Mouse (Mus musculus) ES-E14 (cell line): ENCODE measurements at regions not wholly inside any gene's neighbourhood (a gene's known extent, or its start where the extent isn't known, plus 50 kb on each side); places are given as distances from the start of the nearest gene placed in this dataset.

Experiments
- DNase-seq: peaks from one replicate; pipeline ENCODE4 v3.0.0-alpha.2; 2013; ENCODE audit warnings: low read depth, low spot score
- H3K27ac ChIP-seq: 2 replicates; pipeline ENCODE4 v1.5.1; 2012; ENCODE audit warnings: low read depth, mild to moderate bottlenecking, low read length, moderate library complexity, mixed read lengths; ENCODE audit not compliant: poor library complexity, insufficient read depth, severe bottlenecking
- H3K36me3 ChIP-seq: 2 replicates; pipeline ENCODE4 v1.6.1; 2012; ENCODE audit warnings: mild to moderate bottlenecking, low read length, moderate library complexity, mixed read lengths; ENCODE audit not compliant: control insufficient read depth, poor library complexity, insufficient read depth, severe bottlenecking
- H3K4me1 ChIP-seq, 2 experiments: fragments of 150-350 bp in 1 of 2; sonication (generic) in 1 of 2; 2 replicates each; pipeline ENCODE4 v1.6.1; 2012; ENCODE audit warnings: low read length in 2 of 2, mild to moderate bottlenecking in 1 of 2, mixed read lengths in 1 of 2; ENCODE audit not compliant: control insufficient read depth in 2 of 2, insufficient read depth in 2 of 2, poor library complexity in 1 of 2
- H3K4me3 ChIP-seq, 2 experiments: fragments of 150-350 bp in 1 of 2; sonication (generic) in 1 of 2; 2 replicates each; pipeline ENCODE4 v1.5.1; 2012; ENCODE audit warnings: low read length in 2 of 2, low read depth in 1 of 2, mild to moderate bottlenecking in 1 of 2, mixed read lengths in 1 of 2; ENCODE audit not compliant: insufficient read depth in 1 of 2, poor library complexity in 1 of 2, severe bottlenecking in 1 of 2
- H3K9ac ChIP-seq: 2 replicates; pipeline ENCODE4 v1.6.1; 2012; ENCODE audit warnings: low read depth, mild to moderate bottlenecking, low read length, mixed read lengths; ENCODE audit not compliant: poor library complexity, insufficient read depth, severe bottlenecking
- H3K9me3 ChIP-seq: fragments of 150-350 bp; sonication (generic); 2 replicates; pipeline ENCODE4 v1.6.1; 2012; ENCODE audit warnings: low read depth, mild to moderate bottlenecking, low read length; ENCODE audit not compliant: control insufficient read depth, insufficient read depth
- CHD2 ChIP-seq: IDR thresholded peaks from 2 replicates; pipeline ENCODE4 v1.6.1; 2014; ENCODE audit warnings: mild to moderate bottlenecking, low read depth, low read length, inconsistent platforms
- HCFC1 ChIP-seq: IDR thresholded peaks from 2 replicates; pipeline ENCODE4 v1.6.1; 2012; ENCODE audit warnings: low read length, inconsistent platforms, borderline replicate concordance; ENCODE audit not compliant: insufficient read depth
- MAFK ChIP-seq: IDR thresholded peaks from 2 replicates; pipeline ENCODE4 v1.6.1; 2014; ENCODE audit warnings: mild to moderate bottlenecking, low read depth, low read length, inconsistent platforms; ENCODE audit not compliant: insufficient read depth
- ZC3H11A ChIP-seq: IDR thresholded peaks from 2 replicates; pipeline ENCODE4 v1.6.1; 2012; ENCODE audit warnings: low read depth, mild to moderate bottlenecking, inconsistent platforms, low read length, borderline replicate concordance
- ZNF384 ChIP-seq: IDR thresholded peaks from 2 replicates; pipeline ENCODE4 v1.6.1; 2012; ENCODE audit warnings: low read depth, low read length, inconsistent platforms
- in situ Hi-C, 2 experiments: fragments of 600-800 bp; cut with MboI; formaldehyde crosslinking; loops; one replicate each; pipeline ENCODE4 v1.15.1; 2025; ENCODE audit warnings: low sequenced_read_pairs in 2 of 2, inconsistent platforms in 1 of 2; ENCODE audit not compliant: unreplicated experiment in 2 of 2

GRCm38 (mm10) chr17:47249176-47249575, 119.5 kb upstream of the Mrps10 start:
- in situ Hi-C loops, result no loop called here
- Histone ChIP-seq H3K27ac (no peak overlapping the region), H3K4me3 (no peak overlapping the region), H3K4me1 (no peaks in the 10 kb centered on the region), H3K9ac (no peak overlapping the region; the same call in 1 of the 2 replicates), H3K36me3 (no peaks in the 10 kb centered on the region; the same call in 1 of the 2 replicates), H3K9me3 (no peaks in the 10 kb centered on the region)
- TF ChIP-seq HCFC1 (no peak), ZNF384 (no peak), ZC3H11A (no peak), CHD2 (no peak), MAFK (no peak)
- no peak for DNase-seq

GRCm38 (mm10) chr17:47248053-47248452, 120.6 kb upstream of the Mrps10 start:
- H3K27ac ChIP-seq, result no peak overlapping the region
- H3K9ac ChIP-seq, result no peak overlapping the region
- no peak for TF ChIP-seq ZNF384
- TF ChIP-seq HCFC1, result no peak
- no peak for TF ChIP-seq CHD2
- no peak for TF ChIP-seq MAFK
- no peak for TF ChIP-seq ZC3H11A
- no peaks in the 10 kb centered on the region; the same call in 1 of the 2 replicates for H3K36me3 ChIP-seq
- in situ Hi-C loops, result no loop called here
- no peak overlapping the region for H3K4me3 ChIP-seq
- H3K9me3 ChIP-seq, result no peaks in the 10 kb centered on the region
- H3K4me1 ChIP-seq, result no peaks in the 10 kb centered on the region
- no peak for DNase-seq

- TF ChIP-seq MAFK, result no peak
- TF ChIP-seq ZC3H11A, result no peak
- no peak for TF ChIP-seq CHD2
- no peak for TF ChIP-seq ZNF384
- TF ChIP-seq HCFC1, result no peak
- Histone ChIP-seq H3K36me3 (no peaks in the 10 kb centered on the region; the same call in 1 of the 2 replicates), H3K4me3 (no peak overlapping the region), H3K4me1 (no peaks in the 10 kb centered on the region), H3K9me3 (no peaks in the 10 kb centered on the region), H3K9ac (no peak overlapping the region), H3K27ac (no peak overlapping the region)
- DNase-seq, result no peak
- in situ Hi-C loops, result no loop called here
Observed at GRCm38 (mm10) chr17:47247516-47247915, 121.2 kb upstream of the Mrps10 start.

GRCm38 (mm10) chr17:47246605-47247004, 122.1 kb upstream of the Mrps10 start:
- Histone ChIP-seq H3K4me1 (no peaks in the 10 kb centered on the region), H3K36me3 (no peaks in the 10 kb centered on the region; the same call in 1 of the 2 replicates), H3K4me3 (no peak overlapping the region), H3K9me3 (no peaks in the 10 kb centered on the region), H3K27ac (no peak overlapping the region), H3K9ac (no peak overlapping the region)
- TF ChIP-seq CHD2, result no peak
- TF ChIP-seq HCFC1, result no peak
- TF ChIP-seq MAFK, result no peak
- TF ChIP-seq ZNF384, result no peak
- no peak for TF ChIP-seq ZC3H11A
- no peak for DNase-seq
- in situ Hi-C loops, result no loop called here

- Histone ChIP-seq H3K9ac (no peak overlapping the region), H3K4me1 (no peaks in the 10 kb centered on the region), H3K9me3 (no peaks in the 10 kb centered on the region), H3K4me3 (no peak overlapping the region), H3K36me3 (no peaks in the 10 kb centered on the region; the same call in 1 of the 2 replicates), H3K27ac (no peak overlapping the region)
- no peak for DNase-seq
- TF ChIP-seq CHD2 (no peak), ZC3H11A (no peak), HCFC1 (no peak), MAFK (no peak), ZNF384 (no peak)
- in situ Hi-C loops, result no loop called here
Observed at GRCm38 (mm10) chr17:47245635-47246034, 123.1 kb upstream of the Mrps10 start.
